Mouse (Mus musculus): ENCODE data around the gene Eid3.

Eid3 gene

GRCm38 (mm10) chr10:82908526-82908925, 42.1 kb downstream of the Eid3 start:
- CTCF ChIA-PET: interaction anchor here (2.1 kb wide), 1 partner anchor 274 kb away, joined by 5 read pairs; no protein-coding TSS in a partner anchor

GRCm38 (mm10) chr10:82909382-82909781, 43.0 kb downstream of the Eid3 start:
- CTCF ChIA-PET: interaction anchor here (0.6 to 2.1 kb wide), 4 partner anchors 75 to 289 kb away, joined by 5 to 9 read pairs (median 6); no protein-coding TSS in a partner anchor

GRCm38 (mm10) chr10:82910198-82910597, 43.8 kb downstream of the Eid3 start:
- CTCF ChIA-PET: interaction anchor here (0.5 to 2.1 kb wide), 4 partner anchors 54 to 273 kb away, joined by 3 to 6 read pairs (median 5); no protein-coding TSS in a partner anchor

- CTCF ChIA-PET: no interaction called here
Observed at GRCm38 (mm10) chr10:82913238-82913637, 46.8 kb downstream of the Eid3 start.

- CTCF ChIA-PET: no interaction called here
Observed at GRCm38 (mm10) chr10:82913772-82914171, 47.3 kb downstream of the Eid3 start.

Data from spleen, embryonic (tissue).